ENCODE assay signal across 19 mouse cellular contexts in the genomic region with DNA sequence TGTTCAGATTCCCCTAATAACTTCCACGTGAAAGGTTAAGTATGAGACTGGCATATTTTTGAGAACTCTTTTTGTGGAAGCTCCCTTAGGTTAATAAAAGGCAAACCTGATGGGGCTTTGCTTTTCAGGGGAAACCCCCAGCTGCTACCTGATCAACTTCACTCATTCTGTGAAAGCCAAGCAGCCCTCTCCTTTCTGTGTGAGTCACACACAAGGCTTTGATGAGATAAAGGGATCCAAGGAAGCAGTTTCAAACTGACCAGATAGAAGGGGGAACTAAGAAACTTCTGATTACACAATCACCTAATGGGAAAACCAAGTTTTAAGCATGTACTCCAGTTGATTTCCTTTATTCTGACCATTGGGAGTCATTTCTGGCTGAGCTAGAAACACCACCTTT.
DNase-seq lines count a peak whose midpoint lies in the region; ATAC-seq lines count a peak whose summit lies in the region.
"Had no signal": no experiment of that assay in that cellular context is flagged by ENCODE, and none has a peak within 500 bp of the region (broad histone marks: within the 10 kb centered on the region; RNA-seq: fewer than 3 reads in every experiment).

No protein-coding gene starts in this region.

- peak; percentile 69 for ATAC-seq in CD4-positive, CD25-positive, alpha-beta regulatory T cell, adult 4 months
- ATAC-seq: forebrain, embryonic 13.5 days; intestine, embryonic 15.5 days; Patski had no signal

- DNase-seq in T-cell, adult 2 months (ENCODE audit: low spot score): peak; percentile 39
- DNase-seq in induced T-regulatory cell, adult 2 months (ENCODE audit: low read depth): peak; percentile 62
- no peak for DNase-seq in kidney, adult 8-10 months
- no peak for DNase-seq in urinary bladder, postnatal 25 days (ENCODE audit: low spot score)
- DNase-seq in embryo, embryonic 10.5 days (ENCODE audit: low spot score): no peak
- DNase-seq in c-Kit-positive CD71-positive TER-119-positive erythroid progenitor cells, embryonic 14.5 days (ENCODE audit: low spot score): no peak
- DNase-seq: adrenal gland, postnatal 36 days; cerebellum, adult 9-10 months; gastrocnemius, postnatal 10 days; heart, postnatal 14 days; kidney, adult 2 months; kidney, postnatal 4 days; liver, embryonic 13.5 days; lung, embryonic 14.5 days; lung, postnatal 14 days had no signal

Comparison
In these comparisons a context has a peak if more than half of its experiments do, and no peak if none do; other contexts are left out.
1. DNase-seq: peak in T-cell, adult 2 months (single experiment) and induced T-regulatory cell, adult 2 months (single experiment); none in kidney, adult 8-10 months (0 of 2), urinary bladder, postnatal 25 days (single experiment), embryo, embryonic 10.5 days (single experiment) and c-Kit-positive CD71-positive TER-119-positive erythroid progenitor cells, embryonic 14.5 days (single experiment).